Mouse (Mus musculus): ENCODE data around the gene Fam163a. TPM values are rescaled to one million over a fixed set of nuclear protein-coding genes. Genes with fewer than 3 reads are reported as not detected.
A peak's percentile ranks its signal among the peaks of the same experiment; 100 is the strongest.

Gene Fam163a
- polyA plus RNA-seq, 1 experiment from 2014 or later: 3.0 TPM

DNA sequence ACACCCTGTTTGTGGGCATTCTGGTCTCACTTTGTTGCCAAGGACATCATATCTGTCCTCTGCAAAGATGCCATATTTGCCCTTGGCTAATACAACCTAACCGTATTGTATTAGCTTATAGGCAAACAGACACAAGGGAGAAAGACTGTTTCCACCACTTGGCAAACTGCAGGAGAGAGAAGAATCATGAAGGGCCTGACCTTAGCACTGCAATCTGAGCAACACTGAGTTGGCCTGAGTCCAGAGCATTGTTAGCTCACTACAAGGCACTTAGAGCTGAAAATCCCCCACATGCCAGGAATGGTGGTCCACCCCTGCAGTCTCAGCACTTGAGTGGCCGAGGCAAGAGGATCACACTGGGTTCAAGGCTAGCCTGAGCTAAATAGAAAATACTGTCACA lies 13.7 kb upstream of the Fam163a start:
- Histone ChIP-seq H3K27me3 (ENCODE audit: poor library complexity, severe bottlenecking) (no peaks in the 10 kb centered on the region), H3K4me1 (peaks cover 44% of the 10 kb centered on the region), H3K9me3 (no peaks in the 10 kb centered on the region), H3K27ac (no peak overlapping the region), H3K4me3 (no peak overlapping the region), H3K36me3 (replicated peaks) (no peaks in the 10 kb centered on the region)
- 99% methylated on average over 2 of the region's 2 CpGs for WGBS
- DNase-seq (ENCODE audit: extremely low spot score, low spot score): no peak

DNA sequence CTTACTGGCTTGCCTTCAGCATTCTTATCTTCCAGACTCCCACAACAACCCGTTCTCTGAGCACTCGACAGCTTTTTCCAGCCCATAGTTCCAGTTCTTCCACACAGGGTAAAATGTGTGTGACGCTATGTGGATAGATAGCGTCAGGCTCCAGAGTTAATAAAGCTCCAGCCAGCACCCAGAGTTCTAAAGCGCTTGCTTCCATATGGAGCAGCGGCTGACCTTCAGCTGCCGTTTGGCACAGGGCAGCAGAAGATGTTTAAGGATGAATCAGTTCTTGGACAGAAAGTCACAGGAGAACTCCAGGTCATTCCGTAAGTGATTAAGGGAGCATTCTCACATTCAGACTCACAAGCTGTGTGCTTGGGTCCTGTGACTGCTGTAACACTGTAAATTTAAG lies 13.1 kb upstream of the Fam163a start:
- WGBS: 85% methylated on average over 8 of the region's 8 CpGs
- no peaks in the 10 kb centered on the region for H3K27me3 ChIP-seq (ENCODE audit: poor library complexity, severe bottlenecking)
- H3K27ac ChIP-seq: no peak overlapping the region
- peaks cover 38% of the 10 kb centered on the region for H3K4me1 ChIP-seq
- H3K9me3 ChIP-seq: no peaks in the 10 kb centered on the region
- H3K36me3 ChIP-seq (replicated peaks): no peaks in the 10 kb centered on the region
- H3K4me3 ChIP-seq: no peak overlapping the region
- DNase-seq (ENCODE audit: extremely low spot score, low spot score): no peak

DNA sequence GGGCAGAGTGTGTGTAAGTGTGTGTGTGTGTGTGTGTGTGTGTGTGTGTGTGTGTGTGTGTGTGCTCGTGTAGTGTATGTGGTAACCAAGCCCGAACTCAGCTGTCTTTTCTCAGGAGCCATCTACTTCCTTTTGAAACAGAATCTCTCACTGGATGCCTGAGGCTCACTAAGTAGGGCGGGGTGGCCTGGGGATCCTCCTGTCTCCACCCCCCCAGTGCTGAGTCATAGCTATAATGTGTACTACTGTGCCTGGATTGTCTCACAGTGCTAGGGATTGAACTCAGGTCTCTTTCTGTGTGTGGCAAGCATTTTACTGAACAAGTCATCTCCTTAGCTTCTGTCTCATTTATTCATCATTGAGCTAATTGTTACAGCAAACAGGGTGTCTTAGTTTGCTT lies 12.6 kb upstream of the Fam163a start:
- H3K27me3 ChIP-seq (ENCODE audit: poor library complexity, severe bottlenecking): no peaks in the 10 kb centered on the region
- no peak for DNase-seq (ENCODE audit: extremely low spot score, low spot score)
- peaks cover 32% of the 10 kb centered on the region for H3K4me1 ChIP-seq
- no peaks in the 10 kb centered on the region for H3K36me3 ChIP-seq (replicated peaks)
- H3K9me3 ChIP-seq: no peaks in the 10 kb centered on the region
- 74% methylated on average over 3 of the region's 3 CpGs for WGBS
- no peak overlapping the region for H3K4me3 ChIP-seq
- H3K27ac ChIP-seq: no peak overlapping the region; the same call in 1 of the 2 replicates

DNA sequence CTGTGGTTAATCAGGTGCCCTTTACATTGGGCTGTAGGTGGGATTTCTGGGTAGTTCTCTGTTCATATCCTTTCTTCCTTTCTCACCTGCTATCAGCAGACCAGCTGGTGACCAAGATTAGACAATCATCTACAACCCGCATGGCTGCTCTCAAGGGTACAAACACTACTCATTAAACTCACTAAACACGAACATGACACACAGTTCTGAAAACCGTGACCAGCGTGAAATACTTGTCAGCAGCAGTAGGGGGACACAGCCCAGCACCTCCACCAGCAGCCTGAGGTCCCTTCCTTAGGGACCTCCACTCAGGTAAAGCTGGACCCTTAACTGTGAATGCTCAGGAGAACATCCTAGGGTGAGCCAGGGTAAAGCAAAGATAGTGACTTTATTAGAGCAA lies 11.4 kb upstream of the Fam163a start:
- Histone ChIP-seq H3K9me3 (no peaks in the 10 kb centered on the region), H3K36me3 (replicated peaks) (no peaks in the 10 kb centered on the region), H3K27ac (no peak overlapping the region), H3K4me3 (no peak overlapping the region), H3K27me3 (ENCODE audit: poor library complexity, severe bottlenecking) (no peaks in the 10 kb centered on the region), H3K4me1 (peaks cover 24% of the 10 kb centered on the region)
- 73% methylated on average over 4 of the region's 4 CpGs for WGBS
- no peak for DNase-seq (ENCODE audit: extremely low spot score, low spot score)

DNA sequence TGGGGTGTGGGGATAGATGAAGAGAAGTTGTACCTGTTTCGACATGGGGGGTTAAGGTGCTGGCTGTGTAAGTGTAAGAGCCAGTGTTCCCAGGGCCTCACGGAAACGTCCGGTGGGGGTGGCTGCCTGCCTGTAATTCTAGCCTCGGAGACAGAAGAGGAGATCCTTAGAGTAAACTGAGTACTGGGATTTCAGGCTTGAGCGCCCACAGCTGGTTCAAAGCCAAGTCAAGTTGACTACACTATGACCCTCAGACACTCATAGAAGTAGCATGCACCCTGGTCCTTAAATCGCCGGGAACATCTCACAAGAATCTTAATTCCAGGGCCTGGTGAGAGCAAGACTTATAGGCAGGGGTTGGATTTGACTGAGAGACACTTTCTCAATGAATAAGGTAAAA lies 9.8 kb upstream of the Fam163a start:
- 87% methylated on average over 8 of the region's 8 CpGs for WGBS
- Histone ChIP-seq H3K27me3 (ENCODE audit: poor library complexity, severe bottlenecking) (no peaks in the 10 kb centered on the region), H3K4me1 (peaks cover 22% of the 10 kb centered on the region; the same call in 1 of the 2 replicates), H3K4me3 (no peak overlapping the region), H3K9me3 (no peaks in the 10 kb centered on the region), H3K36me3 (replicated peaks) (no peaks in the 10 kb centered on the region), H3K27ac (no peak overlapping the region)
- DNase-seq (ENCODE audit: extremely low spot score, low spot score): no peak

DNA sequence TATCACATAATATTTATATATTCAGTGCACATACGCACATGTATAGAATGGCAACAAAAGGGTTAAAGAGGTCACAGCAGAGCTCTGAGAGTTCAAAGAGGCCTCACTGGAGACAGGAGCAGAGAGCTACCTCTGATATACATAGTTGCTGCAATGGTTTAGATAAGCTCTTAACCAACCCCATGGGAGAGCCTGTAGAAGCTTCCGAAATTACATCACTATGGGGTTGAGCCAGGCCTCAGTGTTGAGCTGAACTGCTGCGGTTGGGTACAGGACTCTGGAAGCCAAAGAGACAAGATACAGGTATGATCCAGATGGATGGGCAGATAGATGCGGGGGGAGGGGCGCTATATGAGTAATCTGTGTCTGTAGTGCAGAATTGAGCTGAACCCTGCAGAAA lies 8.1 kb upstream of the Fam163a start:
- H3K4me3 ChIP-seq: no peak overlapping the region
- DNase-seq (ENCODE audit: extremely low spot score, low spot score): no peak
- 90% methylated on average over 5 of the region's 5 CpGs for WGBS

DNA sequence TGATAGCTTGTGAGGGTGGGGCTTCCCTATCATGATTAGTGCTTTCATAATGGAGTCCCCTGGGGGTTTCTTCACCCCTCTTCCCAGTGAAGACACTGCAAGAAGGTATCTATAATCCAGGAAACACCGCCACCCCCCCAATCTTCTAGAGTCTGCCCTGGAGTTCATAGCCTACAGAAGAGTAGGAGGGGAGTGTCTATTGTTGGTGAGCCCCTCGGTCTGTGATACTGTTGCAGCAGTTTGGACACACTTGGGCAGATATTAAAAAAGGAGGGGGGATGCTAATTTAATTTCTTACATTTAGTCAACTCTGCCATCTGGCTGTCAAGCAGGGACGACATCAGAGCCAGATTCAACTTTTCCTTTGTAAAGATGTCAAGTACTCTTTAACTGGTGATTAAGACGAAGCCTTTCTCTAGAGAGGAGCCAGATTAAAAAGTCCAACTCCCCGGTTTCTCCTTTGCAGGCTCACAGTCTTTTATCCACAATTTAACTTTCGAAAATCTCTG lies 7.0 kb upstream of the Fam163a start:
- Histone ChIP-seq H3K4me1 (peaks cover 15% of the 10 kb centered on the region; the same call in 1 of the 2 replicates), H3K4me3 (no peak overlapping the region), H3K9me3 (no peaks in the 10 kb centered on the region), H3K36me3 (replicated peaks) (no peaks in the 10 kb centered on the region), H3K27ac (no peak overlapping the region), H3K27me3 (ENCODE audit: poor library complexity, severe bottlenecking) (peaks cover 19% of the 10 kb centered on the region)
- WGBS: 61% methylated on average over 6 of the region's 6 CpGs
- no peak for DNase-seq (ENCODE audit: extremely low spot score, low spot score)

More for the DNA sequence above, 8.1 kb upstream of the Fam163a start:
- H3K27ac ChIP-seq: no peak overlapping the region; the same call in 1 of the 2 replicates
- H3K4me1 ChIP-seq: peaks cover 20% of the 10 kb centered on the region; the same call in 1 of the 2 replicates
- H3K36me3 ChIP-seq (replicated peaks): no peaks in the 10 kb centered on the region
- no peaks in the 10 kb centered on the region for H3K9me3 ChIP-seq
- peaks cover 9% of the 10 kb centered on the region; the same call in 1 of the 2 replicates for H3K27me3 ChIP-seq (ENCODE audit: poor library complexity, severe bottlenecking)

DNA sequence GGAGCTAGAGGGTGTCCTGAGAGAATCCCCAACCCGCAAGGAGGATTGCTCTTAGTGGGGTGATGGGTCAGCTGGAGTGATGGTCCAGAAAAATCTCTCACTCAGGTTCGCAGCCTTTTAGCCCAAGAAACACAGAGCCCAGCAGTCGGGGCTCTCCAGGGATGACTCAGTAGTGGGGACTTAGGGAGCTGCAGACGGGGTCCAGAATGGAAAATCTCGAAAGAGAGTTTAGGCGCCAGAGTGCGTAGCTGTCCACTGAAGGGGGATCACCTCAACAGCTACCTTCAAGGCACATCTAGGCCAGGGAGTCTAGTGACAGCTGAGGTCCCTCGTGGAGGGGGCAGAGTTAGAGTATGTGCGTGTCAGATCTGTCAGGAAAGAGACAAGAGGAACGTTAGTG lies 338 bp upstream of the Fam163a start:
- Histone ChIP-seq H3K27me3 (ENCODE audit: poor library complexity, severe bottlenecking) (peaks cover 81% of the 10 kb centered on the region), H3K36me3 (replicated peaks) (no peaks in the 10 kb centered on the region), H3K9me3 (no peaks in the 10 kb centered on the region), H3K27ac (peak overlapping the region; percentile 80; the same call in 1 of the 2 replicates), H3K4me1 (peaks cover 29% of the 10 kb centered on the region), H3K4me3 (peak overlapping the region; percentile 59)
- WGBS: 14% methylated on average over 10 of the region's 10 CpGs
- DNase-seq (ENCODE audit: extremely low spot score, low spot score): no peak

DNA sequence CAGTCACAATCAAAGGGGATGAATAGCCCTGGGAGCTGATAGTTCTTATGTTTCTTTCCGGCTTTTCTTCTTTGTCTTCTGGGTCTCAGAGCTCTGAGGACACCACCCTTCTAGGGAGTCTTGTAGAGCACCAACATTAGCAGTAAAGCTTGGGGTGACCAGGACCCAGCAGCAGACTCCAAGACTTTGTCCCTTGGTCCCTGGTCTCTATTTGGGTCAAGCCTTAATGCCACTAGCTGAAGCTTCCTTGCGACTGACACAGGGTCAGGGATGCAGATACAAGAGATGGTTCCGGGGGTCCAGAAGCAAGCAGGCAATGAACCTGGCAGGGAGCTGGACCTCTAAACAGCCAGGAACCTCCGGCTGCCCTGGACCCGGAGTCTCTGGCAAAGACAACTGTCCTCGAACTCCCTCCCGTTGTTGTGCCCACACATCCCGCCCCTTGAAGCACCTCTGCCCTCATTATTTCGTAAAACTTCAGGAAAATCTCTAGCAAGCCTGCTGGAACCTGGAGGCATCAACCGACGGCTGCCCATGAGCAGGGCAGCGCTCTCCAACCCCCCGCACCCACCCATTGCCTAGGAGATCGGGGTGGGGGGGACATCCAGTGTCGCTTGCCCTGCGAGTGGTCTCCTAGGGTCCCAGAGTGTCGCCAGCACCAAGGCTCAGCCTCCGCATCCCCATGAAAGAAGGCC lies 718 bp downstream of the Fam163a start:
- DNase-seq (ENCODE audit: extremely low spot score, low spot score): no peak
- 2% methylated on average over 18 of the region's 18 CpGs for WGBS
- H3K27ac ChIP-seq: peak overlapping the region; percentile 80
- H3K36me3 ChIP-seq (replicated peaks): no peaks in the 10 kb centered on the region
- peaks cover 81% of the 10 kb centered on the region for H3K27me3 ChIP-seq (ENCODE audit: poor library complexity, severe bottlenecking)
- peak overlapping the region; percentile 59 for H3K4me3 ChIP-seq
- H3K4me1 ChIP-seq: peaks cover 29% of the 10 kb centered on the region
- no peaks in the 10 kb centered on the region for H3K9me3 ChIP-seq

DNA sequence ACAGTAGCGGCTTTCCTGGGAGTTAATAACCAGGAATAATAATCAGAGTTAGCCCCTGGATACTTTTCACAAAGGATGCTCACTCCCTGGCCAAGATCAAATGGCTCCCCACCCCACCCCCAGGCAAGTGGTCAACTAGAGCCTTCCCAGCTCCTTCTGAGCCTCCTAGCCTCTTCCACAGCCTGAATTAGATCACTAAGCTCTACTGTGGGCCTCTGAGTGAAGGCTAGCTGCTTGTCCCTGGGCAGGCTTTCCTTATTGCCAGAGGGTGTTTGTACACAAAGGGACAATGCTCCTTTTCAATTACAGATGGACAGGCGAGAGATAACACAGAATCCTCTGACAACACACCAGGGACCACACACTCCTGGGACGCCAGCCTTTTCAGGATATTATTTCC lies 2.2 kb downstream of the Fam163a start:
- H3K27me3 ChIP-seq (ENCODE audit: poor library complexity, severe bottlenecking): peaks cover 70% of the 10 kb centered on the region
- H3K4me1 ChIP-seq: peaks cover 29% of the 10 kb centered on the region
- 33% methylated on average over 3 of the region's 3 CpGs for WGBS
- no peak overlapping the region for H3K27ac ChIP-seq
- no peak overlapping the region for H3K4me3 ChIP-seq
- DNase-seq (ENCODE audit: extremely low spot score, low spot score): no peak
- H3K9me3 ChIP-seq: no peaks in the 10 kb centered on the region
- no peaks in the 10 kb centered on the region for H3K36me3 ChIP-seq (replicated peaks)

DNA sequence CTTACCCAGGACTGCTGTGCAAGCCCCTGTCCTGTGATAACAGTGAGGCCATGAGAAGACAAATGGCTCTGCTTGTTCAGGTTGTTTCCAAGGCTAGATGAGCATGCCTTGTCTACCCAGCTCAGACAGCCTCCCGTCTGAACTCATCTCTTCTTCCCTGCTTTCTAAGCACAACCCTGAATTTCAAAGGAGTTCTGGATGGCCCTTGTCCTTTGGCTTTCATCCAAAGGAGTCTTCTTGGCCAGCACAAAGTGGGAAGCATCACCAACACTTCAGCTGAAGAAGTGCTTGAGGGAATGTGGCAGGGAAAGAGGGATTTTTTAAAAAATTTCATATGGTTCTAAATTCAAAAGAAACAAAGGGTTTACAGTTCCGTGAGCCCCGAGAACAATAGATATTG lies 3.8 kb downstream of the Fam163a start:
- Histone ChIP-seq H3K27ac (no peak overlapping the region), H3K27me3 (ENCODE audit: poor library complexity, severe bottlenecking) (peaks cover 54% of the 10 kb centered on the region), H3K4me1 (peaks cover 29% of the 10 kb centered on the region), H3K9me3 (no peaks in the 10 kb centered on the region), H3K36me3 (replicated peaks) (no peaks in the 10 kb centered on the region), H3K4me3 (no peak overlapping the region)
- WGBS: 90% methylated on average over 3 of the region's 3 CpGs
- DNase-seq (ENCODE audit: extremely low spot score, low spot score): no peak

DNA sequence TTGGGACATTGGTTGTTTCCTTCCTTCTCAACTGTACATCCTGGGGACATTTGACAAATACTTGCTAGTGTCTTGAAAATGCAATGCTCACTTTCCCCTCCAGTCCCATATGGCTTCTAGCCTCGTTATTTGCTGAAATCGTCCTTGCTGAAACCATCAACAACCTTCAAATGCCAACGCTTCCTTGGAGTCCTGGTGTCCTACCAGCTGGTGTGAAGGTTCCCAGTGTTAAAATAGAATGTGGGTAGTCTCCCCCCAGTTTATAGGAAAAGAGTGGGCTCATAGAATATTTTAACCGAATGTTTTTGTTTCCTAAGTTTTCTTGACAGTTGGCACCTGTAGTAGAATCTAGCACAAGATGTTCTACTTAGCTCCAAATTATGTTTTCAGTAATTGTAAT lies 7.2 kb downstream of the Fam163a start:
- 87% methylated on average over 4 of the region's 4 CpGs for WGBS
- no peaks in the 10 kb centered on the region for H3K36me3 ChIP-seq (replicated peaks)
- DNase-seq (ENCODE audit: extremely low spot score, low spot score): no peak
- H3K27me3 ChIP-seq (ENCODE audit: poor library complexity, severe bottlenecking): peaks cover 19% of the 10 kb centered on the region
- no peaks in the 10 kb centered on the region for H3K9me3 ChIP-seq
- H3K4me1 ChIP-seq: peaks cover 15% of the 10 kb centered on the region
- H3K4me3 ChIP-seq: no peak overlapping the region
- H3K27ac ChIP-seq: no peak overlapping the region

DNA sequence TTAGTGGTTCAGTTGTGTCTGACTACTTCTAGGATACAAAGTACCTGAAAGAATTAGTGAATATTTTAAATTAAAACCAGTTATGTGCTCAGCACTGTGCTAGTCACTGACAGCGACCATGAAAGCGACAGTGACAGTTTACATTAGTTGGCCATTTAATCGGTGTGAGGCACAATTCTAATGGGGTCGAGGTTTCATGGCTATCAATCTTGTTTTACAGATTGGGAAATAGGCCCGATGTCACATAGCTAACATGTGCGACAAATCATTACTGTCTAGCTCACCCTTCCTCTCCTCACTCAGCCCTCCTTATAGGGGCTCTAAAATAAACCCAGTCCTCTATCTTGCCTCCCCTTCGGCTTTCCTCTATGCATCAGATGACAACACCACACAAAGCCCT lies 11.5 kb downstream of the Fam163a start:
- no peak overlapping the region for H3K27ac ChIP-seq
- no peak overlapping the region for H3K4me3 ChIP-seq
- no peak for DNase-seq (ENCODE audit: extremely low spot score, low spot score)
- no peaks in the 10 kb centered on the region; the same call in 1 of the 2 replicates for H3K27me3 ChIP-seq (ENCODE audit: poor library complexity, severe bottlenecking)
- peaks cover 26% of the 10 kb centered on the region for H3K4me1 ChIP-seq
- no peaks in the 10 kb centered on the region for H3K9me3 ChIP-seq
- 88% methylated on average over 7 of the region's 7 CpGs for WGBS
- H3K36me3 ChIP-seq (replicated peaks): no peaks in the 10 kb centered on the region
